Mouse (Mus musculus) kidney, embryonic 16.5 days (tissue): Measurements from ENCODE around the gene Tmem117. TPM values are rescaled to one million over a fixed set of nuclear protein-coding genes. Genes with fewer than 3 reads are reported as not detected.

ENCODE experiments used
- ATAC-seq: fragments of 200-750 bp; cut with Nextera tagmentation; 2 replicates; pipeline ENCODE4 v1.8.0; 2017; ENCODE audit warnings: moderate TSS enrichment; ENCODE audit not compliant: low FRiP score, low TSS enrichment
- H3K27ac ChIP-seq: fragments of 300-500 bp; sonication (generic); 2 replicates; pipeline ENCODE4 v1.5.1; 2014; ENCODE audit warnings: low read length
- H3K27me3 ChIP-seq: fragments of 300-500 bp; sonication (generic); 2 replicates; pipeline ENCODE4 v1.6.1; 2014; ENCODE audit warnings: low read length, control low read depth, mixed read lengths; ENCODE audit not compliant: insufficient read depth
- H3K36me3 ChIP-seq: fragments of 300-500 bp; sonication (generic); 2 replicates; pipeline ENCODE4 v1.6.1; 2014; ENCODE audit warnings: low read length, control low read depth, mixed read lengths; ENCODE audit not compliant: insufficient read depth
- H3K4me1 ChIP-seq: fragments of 300-500 bp; sonication (generic); 2 replicates; pipeline ENCODE4 v1.6.1; 2014; ENCODE audit warnings: low read length, control low read depth, mixed read lengths; ENCODE audit not compliant: insufficient read depth
- H3K4me2 ChIP-seq: fragments of 300-500 bp; sonication (generic); replicated peaks from 2 replicates; pipeline ENCODE4 v1.6.1; 2014; ENCODE audit warnings: low read depth, low read length
- H3K4me3 ChIP-seq: fragments of 300-500 bp; sonication (generic); 2 replicates; pipeline ENCODE4 v1.5.1; 2014; ENCODE audit warnings: mild to moderate bottlenecking, low read length
- H3K9ac ChIP-seq: fragments of 300-500 bp; sonication (generic); replicated peaks from 2 replicates; pipeline ENCODE4 v1.6.1; 2014; ENCODE audit warnings: low read length
- H3K9me3 ChIP-seq: fragments of 300-500 bp; sonication (generic); 2 replicates; pipeline ENCODE4 v1.6.1; 2016; ENCODE audit warnings: low read length, control low read depth
- WGBS: fragments of 180-500 bp; shearing (Covaris S2); extraction: QIAGEN DNeasy Blood & Tissue Kit; methylation state at CpG from one replicate; pipeline ENCODE4 v1.1.7; 2014; 5-methylcytosine and 5-hydroxymethylcytosine counted together
- polyA plus RNA-seq: library from polyadenylated mRNA; unstranded; fragments of >200 nt; fragmentation: Nextera tagmentation; extraction: Ambion mirVana; gene quantifications from 2 replicates; pipeline ENCODE4 v1.2.1, GENCODE M21; 2015

Gene Tmem117
- polyA plus RNA-seq, 1 experiment from 2014 or later = 14.6 TPM

GRCm38 (mm10) chr15:94657882-94658281 lies 28.9 kb downstream of the Tmem117 start:
- H3K4me1 ChIP-seq = 0 out of 2 replicates have a peak, but pooled peaks cover 3% of the 10 kb centered on the region
- H3K27me3 ChIP-seq = no peaks in the 10 kb centered on the region
- no peaks in the 10 kb centered on the region for H3K36me3 ChIP-seq
- no peak overlapping the region for H3K27ac ChIP-seq
- 63% methylated on average over 6 of the region's 6 CpGs for WGBS
- H3K4me3 ChIP-seq = no peak overlapping the region
- H3K9ac ChIP-seq = no peak overlapping the region
- no peak for ATAC-seq
- no peaks in the 10 kb centered on the region for H3K9me3 ChIP-seq
- no peak overlapping the region for H3K4me2 ChIP-seq

GRCm38 (mm10) chr15:94658392-94659111 lies 29.5 kb downstream of the Tmem117 start:
- WGBS = 68% methylated on average over 13 of the region's 13 CpGs
- no peak overlapping the region for H3K9ac ChIP-seq
- H3K4me3 ChIP-seq = no peak overlapping the region
- no peaks in the 10 kb centered on the region for H3K27me3 ChIP-seq
- no peaks in the 10 kb centered on the region for H3K9me3 ChIP-seq
- H3K27ac ChIP-seq = peak overlapping the region; percentile 21; the same call in 1 of the 2 replicates
- H3K36me3 ChIP-seq = no peaks in the 10 kb centered on the region
- ATAC-seq = no peak
- H3K4me1 ChIP-seq = 0 out of 2 replicates have a peak, but pooled peaks cover 3% of the 10 kb centered on the region
- no peak overlapping the region for H3K4me2 ChIP-seq

GRCm38 (mm10) chr15:94659112-94659437 lies 30.0 kb downstream of the Tmem117 start:
- ATAC-seq = no peak
- Histone ChIP-seq H3K4me1 (0 out of 2 replicates have a peak, but pooled peaks cover 3% of the 10 kb centered on the region), H3K27ac (no peak overlapping the region), H3K27me3 (no peaks in the 10 kb centered on the region), H3K36me3 (no peaks in the 10 kb centered on the region), H3K4me3 (no peak overlapping the region), H3K9ac (no peak overlapping the region), H3K9me3 (no peaks in the 10 kb centered on the region), H3K4me2 (no peak overlapping the region)
- 50% methylated on average over 6 of the region's 6 CpGs for WGBS

- H3K4me2 ChIP-seq = no peak overlapping the region
- no peak for ATAC-seq
- H3K4me1 ChIP-seq = 0 out of 2 replicates have a peak, but pooled peaks cover 3% of the 10 kb centered on the region
- H3K9me3 ChIP-seq = no peaks in the 10 kb centered on the region
- H3K27ac ChIP-seq = no peak overlapping the region
- H3K27me3 ChIP-seq = no peaks in the 10 kb centered on the region
- H3K4me3 ChIP-seq = no peak overlapping the region
- H3K36me3 ChIP-seq = no peaks in the 10 kb centered on the region
- H3K9ac ChIP-seq = no peak overlapping the region
- WGBS = 41% methylated on average over 7 of the region's 7 CpGs
These were observed 31.9 kb downstream of the Tmem117 start for GRCm38 (mm10) chr15:94660913-94661312.

- WGBS = 18% methylated on average over 9 of the region's 9 CpGs
- Histone ChIP-seq H3K27ac (no peak overlapping the region), H3K9ac (no peak overlapping the region), H3K4me2 (no peak overlapping the region; the same call in 1 of the 2 replicates), H3K4me3 (no peak overlapping the region), H3K9me3 (no peaks in the 10 kb centered on the region), H3K36me3 (no peaks in the 10 kb centered on the region), H3K4me1 (0 out of 2 replicates have a peak, but pooled peaks cover 3% of the 10 kb centered on the region), H3K27me3 (no peaks in the 10 kb centered on the region)
- ATAC-seq = no peak
These were observed 32.4 kb downstream of the Tmem117 start for GRCm38 (mm10) chr15:94661398-94661797.

GRCm38 (mm10) chr15:94664612-94665011 lies 35.6 kb downstream of the Tmem117 start:
- 79% methylated on average over 6 of the region's 6 CpGs for WGBS
- Histone ChIP-seq H3K9me3 (no peaks in the 10 kb centered on the region), H3K27me3 (no peaks in the 10 kb centered on the region), H3K36me3 (no peaks in the 10 kb centered on the region), H3K4me2 (no peak overlapping the region), H3K4me1 (0 out of 2 replicates have a peak, but pooled peaks cover 3% of the 10 kb centered on the region), H3K4me3 (no peak overlapping the region), H3K27ac (no peak overlapping the region), H3K9ac (no peak overlapping the region)
- no peak for ATAC-seq

GRCm38 (mm10) chr15:94681135-94681534 lies 52.1 kb downstream of the Tmem117 start:
- no peak for ATAC-seq
- no peaks in the 10 kb centered on the region for H3K4me1 ChIP-seq
- no peak overlapping the region for H3K4me3 ChIP-seq
- 53% methylated on average over 3 of the region's 3 CpGs for WGBS
- H3K4me2 ChIP-seq = no peak overlapping the region
- H3K36me3 ChIP-seq = no peaks in the 10 kb centered on the region
- no peaks in the 10 kb centered on the region for H3K9me3 ChIP-seq
- H3K27me3 ChIP-seq = no peaks in the 10 kb centered on the region
- no peak overlapping the region for H3K9ac ChIP-seq
- H3K27ac ChIP-seq = no peak overlapping the region

GRCm38 (mm10) chr15:94684269-94684668 lies 55.2 kb downstream of the Tmem117 start:
- WGBS = 84% methylated on average over 7 of the region's 7 CpGs
- ATAC-seq = no peak
- no peaks in the 10 kb centered on the region for H3K9me3 ChIP-seq
- H3K4me2 ChIP-seq = no peak overlapping the region
- H3K4me1 ChIP-seq = no peaks in the 10 kb centered on the region
- no peak overlapping the region for H3K9ac ChIP-seq
- H3K27me3 ChIP-seq = no peaks in the 10 kb centered on the region
- no peaks in the 10 kb centered on the region for H3K36me3 ChIP-seq
- H3K4me3 ChIP-seq = no peak overlapping the region
- no peak overlapping the region for H3K27ac ChIP-seq

GRCm38 (mm10) chr15:94687176-94687575 lies 58.1 kb downstream of the Tmem117 start:
- WGBS = 88% methylated on average over 7 of the region's 7 CpGs
- H3K4me2 ChIP-seq = no peak overlapping the region

GRCm38 (mm10) chr15:94687629-94688028 lies 58.6 kb downstream of the Tmem117 start:
- no peaks in the 10 kb centered on the region for H3K27me3 ChIP-seq
- no peak overlapping the region for H3K4me3 ChIP-seq
- no peak for ATAC-seq
- no peaks in the 10 kb centered on the region for H3K9me3 ChIP-seq
- H3K4me2 ChIP-seq = no peak overlapping the region
- no peaks in the 10 kb centered on the region for H3K4me1 ChIP-seq
- WGBS = 69% methylated on average over 3 of the region's 3 CpGs
- no peak overlapping the region for H3K27ac ChIP-seq
- H3K36me3 ChIP-seq = no peaks in the 10 kb centered on the region
- H3K9ac ChIP-seq = no peak overlapping the region

More at GRCm38 (mm10) chr15:94687176-94687575, 58.1 kb downstream of the Tmem117 start:
- no peaks in the 10 kb centered on the region for H3K4me1 ChIP-seq
- no peak overlapping the region for H3K27ac ChIP-seq
- H3K27me3 ChIP-seq = no peaks in the 10 kb centered on the region
- H3K9me3 ChIP-seq = no peaks in the 10 kb centered on the region
- H3K36me3 ChIP-seq = no peaks in the 10 kb centered on the region
- H3K4me3 ChIP-seq = no peak overlapping the region
- no peak overlapping the region for H3K9ac ChIP-seq
- ATAC-seq = no peak
